Mouse (Mus musculus): Measurements from ENCODE around the gene Gm3404. TPM values are rescaled to one million over a fixed set of nuclear protein-coding genes. Genes with fewer than 3 reads are reported as not detected.
"Not testable (repeated sequence)": the region's sequence is repeated elsewhere in the genome, so short reads cannot be mapped to it uniquely, and the experiment has no call there.

The Gm3404 gene
- not detected in 2 replicates for polyA plus RNA-seq (2015; fragmentation: Nextera tagmentation; extraction: Ambion mirVana)

DNA sequence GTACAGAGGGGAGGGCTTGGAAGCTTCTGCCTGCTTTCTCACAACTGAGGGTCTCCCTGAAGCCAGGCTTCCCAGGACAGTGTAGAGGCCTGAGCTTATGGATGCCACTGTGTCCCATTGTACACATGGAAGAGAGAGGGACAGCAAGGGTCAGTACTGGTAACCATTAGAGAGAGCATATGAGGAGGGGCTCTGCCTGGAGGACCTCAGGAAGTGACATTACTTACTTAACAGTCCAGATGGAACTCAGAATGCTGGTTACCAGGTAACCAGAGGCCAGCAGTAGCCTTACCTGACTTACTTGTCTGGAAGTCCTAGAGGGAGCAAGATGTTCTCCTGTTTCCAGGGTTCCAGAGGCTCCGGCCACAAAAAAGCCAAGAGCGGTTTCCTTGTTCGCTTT is at the start of gene Gm3404:
Gm3404 (plus strand) TSS at position 301 of the 400 bp plus-strand sequence.
- H3K9me3 ChIP-seq; H3K4me2 ChIP-seq; H3K27me3 ChIP-seq; H3K4me1 ChIP-seq (replicated peaks); H3K27ac ChIP-seq (replicated peaks); ATAC-seq (ENCODE audit: low read depth); H3K9ac ChIP-seq; H3K36me3 ChIP-seq; H3K4me3 ChIP-seq: not testable (repeated sequence)
- WGBS: 96% methylated on average over 3 of the region's 3 CpGs

DNA sequence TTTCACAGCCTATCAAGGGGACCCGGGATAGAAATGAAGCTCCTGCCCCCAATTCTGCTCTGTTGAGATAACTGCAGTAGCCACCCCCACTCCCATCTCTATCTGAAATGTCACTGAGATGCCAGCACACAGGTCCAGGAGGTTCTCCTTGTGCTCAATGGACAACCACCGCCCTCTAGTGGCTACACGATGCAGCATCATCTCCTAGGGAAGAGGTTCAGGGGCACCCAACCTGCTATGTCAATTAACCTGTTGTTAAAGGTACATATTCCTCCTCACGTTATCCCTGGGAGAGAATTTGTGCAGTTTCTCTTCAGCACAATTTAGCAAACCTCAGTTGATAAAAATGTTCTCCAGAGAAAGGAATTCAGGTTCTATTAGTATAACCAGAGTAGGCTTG is 46.0 kb upstream of the Gm3404 start:
- not testable (repeated sequence) for ATAC-seq (ENCODE audit: low read depth); H3K4me3 ChIP-seq; H3K36me3 ChIP-seq; H3K27ac ChIP-seq (replicated peaks); H3K4me1 ChIP-seq (replicated peaks); H3K9ac ChIP-seq; H3K27me3 ChIP-seq; H3K4me2 ChIP-seq; H3K9me3 ChIP-seq
- 16% methylated on average over 4 of the region's 4 CpGs for WGBS

- H3K4me3 ChIP-seq; H3K4me1 ChIP-seq (replicated peaks); H3K9ac ChIP-seq; H3K27ac ChIP-seq (replicated peaks); H3K4me2 ChIP-seq; ATAC-seq (ENCODE audit: low read depth); H3K36me3 ChIP-seq; H3K9me3 ChIP-seq; H3K27me3 ChIP-seq: not testable (repeated sequence)
- WGBS: 92% methylated on average over 3 of the region's 3 CpGs
Measured at GRCm38 (mm10) chr5:146481665-146482064, 43.9 kb upstream of the Gm3404 start, which contains the start of gene Gm6408. Gm6408 (plus strand) TSS chr5:146481965.

- not testable (repeated sequence) for H3K36me3 ChIP-seq; H3K27ac ChIP-seq (replicated peaks); ATAC-seq (ENCODE audit: low read depth); H3K4me3 ChIP-seq; H3K9me3 ChIP-seq; H3K27me3 ChIP-seq; H3K4me1 ChIP-seq (replicated peaks); H3K9ac ChIP-seq; H3K4me2 ChIP-seq
- 13% methylated on average over 3 of the region's 4 CpGs for WGBS
Measured at GRCm38 (mm10) chr5:146488959-146489358, 36.6 kb upstream of the Gm3404 start.

DNA sequence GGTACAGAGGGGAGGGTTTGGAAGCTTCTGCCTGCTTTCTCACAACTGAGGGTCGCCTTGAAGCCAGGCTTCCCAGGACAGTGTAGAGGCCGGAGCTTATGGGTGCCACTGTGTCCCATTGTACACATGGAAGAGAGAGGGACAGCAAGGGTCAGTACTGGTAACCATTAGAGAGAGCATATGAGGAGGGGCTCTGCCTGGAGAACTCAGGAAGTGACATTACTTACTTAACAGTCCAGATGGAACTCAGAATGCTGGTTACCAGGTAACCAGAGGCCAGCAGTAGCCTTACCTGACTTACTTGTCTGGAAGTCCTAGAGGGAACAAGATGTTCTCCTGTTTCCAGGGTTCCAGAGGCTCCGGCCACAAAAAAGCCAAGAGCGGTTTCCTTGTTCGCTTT is 34.5 kb upstream of the Gm3404 start, which contains the start of gene Gm6370:
Gm6370 (plus strand) TSS at position 301 of the 400 bp plus-strand sequence.
- not testable (repeated sequence) for H3K4me1 ChIP-seq (replicated peaks); ATAC-seq (ENCODE audit: low read depth); H3K9me3 ChIP-seq; H3K9ac ChIP-seq; H3K27me3 ChIP-seq; H3K4me3 ChIP-seq; H3K36me3 ChIP-seq; H3K4me2 ChIP-seq; H3K27ac ChIP-seq (replicated peaks)
- no CpG with 5 or more reads among the region's 5 CpGs for WGBS

DNA sequence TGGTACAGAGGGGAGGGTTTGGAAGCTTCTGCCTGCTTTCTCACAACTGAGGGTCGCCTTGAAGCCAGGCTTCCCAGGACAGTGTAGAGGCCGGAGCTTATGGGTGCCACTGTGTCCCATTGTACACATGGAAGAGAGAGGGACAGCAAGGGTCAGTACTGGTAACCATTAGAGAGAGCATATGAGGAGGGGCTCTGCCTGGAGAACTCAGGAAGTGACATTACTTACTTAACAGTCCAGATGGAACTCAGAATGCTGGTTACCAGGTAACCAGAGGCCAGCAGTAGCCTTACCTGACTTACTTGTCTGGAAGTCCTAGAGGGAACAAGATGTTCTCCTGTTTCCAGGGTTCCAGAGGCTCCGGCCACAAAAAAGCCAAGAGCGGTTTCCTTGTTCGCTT is 23.5 kb upstream of the Gm3404 start, which contains the start of gene 4930449I24Rik:
4930449I24Rik (plus strand) TSS at position 301 of the 400 bp plus-strand sequence.
- WGBS: no CpG with 5 or more reads among the region's 5 CpGs
- H3K4me3 ChIP-seq; H3K27me3 ChIP-seq; ATAC-seq (ENCODE audit: low read depth); H3K9me3 ChIP-seq; H3K9ac ChIP-seq; H3K4me2 ChIP-seq; H3K4me1 ChIP-seq (replicated peaks); H3K36me3 ChIP-seq; H3K27ac ChIP-seq (replicated peaks): not testable (repeated sequence)

DNA sequence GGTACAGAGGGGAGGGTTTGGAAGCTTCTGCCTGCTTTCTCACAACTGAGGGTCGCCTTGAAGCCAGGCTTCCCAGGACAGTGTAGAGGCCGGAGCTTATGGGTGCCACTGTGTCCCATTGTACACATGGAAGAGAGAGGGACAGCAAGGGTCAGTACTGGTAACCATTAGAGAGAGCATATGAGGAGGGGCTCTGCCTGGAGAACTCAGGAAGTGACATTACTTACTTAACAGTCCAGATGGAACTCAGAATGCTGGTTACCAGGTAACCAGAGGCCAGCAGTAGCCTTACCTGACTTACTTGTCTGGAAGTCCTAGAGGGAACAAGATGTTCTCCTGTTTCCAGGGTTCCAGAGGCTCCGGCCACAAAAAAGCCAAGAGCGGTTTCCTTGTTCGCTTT is 11.8 kb upstream of the Gm3404 start, which contains the start of gene Gm3402:
Gm3402 (plus strand) TSS at position 301 of the 400 bp plus-strand sequence.
- not testable (repeated sequence) for H3K36me3 ChIP-seq

GRCm38 (mm10) chr5:146537347-146537746 is 11.7 kb downstream of the Gm3404 start, which contains the start of gene Gm3409:
Gm3409 (plus strand) TSS chr5:146537647.
- 93% methylated on average over 2 of the region's 3 CpGs for WGBS

More for the DNA sequence above, 11.8 kb upstream of the Gm3404 start, which contains the start of gene Gm3402:
- not testable (repeated sequence) for H3K4me3 ChIP-seq; ATAC-seq (ENCODE audit: low read depth); H3K4me1 ChIP-seq (replicated peaks); H3K9me3 ChIP-seq; H3K27me3 ChIP-seq; H3K27ac ChIP-seq (replicated peaks); H3K9ac ChIP-seq; H3K4me2 ChIP-seq
- WGBS: 71% methylated on average over 2 of the region's 5 CpGs

DNA sequence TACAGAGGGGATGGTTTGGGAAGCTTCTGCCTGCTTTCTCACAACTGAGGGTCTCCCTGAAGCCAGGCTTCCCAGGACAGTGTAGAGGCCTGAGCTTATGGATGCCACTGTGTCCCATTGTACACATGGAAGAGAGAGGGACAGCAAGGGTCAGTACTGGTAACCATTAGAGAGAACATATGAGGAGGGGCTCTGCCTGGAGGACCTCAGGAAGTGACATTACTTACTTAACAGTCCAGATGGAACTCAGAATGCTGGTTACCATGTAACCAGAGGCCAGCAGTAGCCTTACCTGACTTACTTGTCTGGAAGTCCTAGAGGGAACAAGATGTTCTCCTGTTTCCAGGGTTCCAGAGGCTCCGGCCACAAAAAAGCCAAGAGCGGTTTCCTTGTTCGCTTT is 30.2 kb downstream of the Gm3404 start, which contains the start of gene Gm3415:
Gm3415 (plus strand) TSS at position 301 of the 400 bp plus-strand sequence.
- not testable (repeated sequence) for H3K27ac ChIP-seq (replicated peaks); H3K4me2 ChIP-seq; ATAC-seq (ENCODE audit: low read depth); H3K27me3 ChIP-seq; H3K4me3 ChIP-seq; H3K4me1 ChIP-seq (replicated peaks); H3K9ac ChIP-seq; H3K36me3 ChIP-seq; H3K9me3 ChIP-seq
- no CpG with 5 or more reads among the region's 3 CpGs for WGBS

More at GRCm38 (mm10) chr5:146537347-146537746, 11.7 kb downstream of the Gm3404 start, which contains the start of gene Gm3409:
- not testable (repeated sequence) for H3K27me3 ChIP-seq; H3K27ac ChIP-seq (replicated peaks); H3K9ac ChIP-seq; H3K4me2 ChIP-seq; H3K9me3 ChIP-seq; H3K4me3 ChIP-seq; H3K36me3 ChIP-seq; H3K4me1 ChIP-seq (replicated peaks); ATAC-seq (ENCODE audit: low read depth)

DNA sequence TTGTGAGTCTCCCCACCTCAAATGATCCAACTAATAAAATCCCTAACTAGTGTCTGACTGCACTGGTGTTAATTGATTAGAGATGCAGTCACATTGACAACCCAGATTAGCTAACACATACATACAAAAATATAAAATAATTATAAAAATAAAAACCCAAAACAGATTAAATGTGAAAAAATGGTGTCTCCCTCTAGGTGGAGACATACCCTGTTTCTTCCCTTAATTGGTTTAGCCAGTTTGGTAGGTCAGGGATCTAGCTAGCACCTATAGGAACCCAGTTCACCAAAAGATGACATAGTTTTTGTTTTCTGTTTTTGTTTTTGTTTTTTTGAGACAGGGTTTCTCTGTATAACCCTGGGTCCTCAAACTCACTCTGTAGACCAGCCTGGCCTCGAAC is 38.7 kb downstream of the Gm3404 start:
- Histone ChIP-seq H3K9me3 (no peaks in the 10 kb centered on the region), H3K9ac (no peak overlapping the region), H3K36me3 (no peaks in the 10 kb centered on the region), H3K4me2 (no peak overlapping the region), H3K27me3 (no peaks in the 10 kb centered on the region), H3K4me1 (replicated peaks) (no peaks in the 10 kb centered on the region), H3K4me3 (no peak overlapping the region), H3K27ac (replicated peaks) (no peak overlapping the region)
- no peak for ATAC-seq (ENCODE audit: low read depth)
- WGBS: 81% methylated on average over 1 of the region's 1 CpGs

- no peaks in the 10 kb centered on the region for H3K4me1 ChIP-seq (replicated peaks)
Measured at GRCm38 (mm10) chr5:146567054-146567453, 41.5 kb downstream of the Gm3404 start.

DNA sequence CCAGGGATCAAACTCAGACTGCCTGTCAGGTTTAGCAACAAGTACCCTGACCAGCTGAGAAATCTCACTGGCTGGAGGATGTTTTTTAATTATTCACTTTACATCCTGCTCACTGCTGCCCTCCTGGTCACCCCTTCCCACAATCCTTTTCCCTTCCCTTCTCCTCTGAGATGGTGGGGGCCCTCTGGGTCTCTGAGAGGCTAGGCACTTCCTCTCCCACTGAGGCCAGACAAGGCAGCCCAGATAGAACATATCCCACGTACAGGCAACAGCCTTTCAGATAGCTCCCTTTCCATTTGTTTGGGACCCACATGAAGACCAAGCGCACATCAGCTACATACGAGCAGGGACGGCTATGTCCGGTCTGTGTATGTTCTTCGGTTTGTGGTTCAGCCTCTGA is 44.6 kb downstream of the Gm3404 start:
- not testable (repeated sequence) for H3K4me1 ChIP-seq (replicated peaks); H3K27me3 ChIP-seq; H3K36me3 ChIP-seq; H3K4me2 ChIP-seq; H3K27ac ChIP-seq (replicated peaks); H3K4me3 ChIP-seq; H3K9me3 ChIP-seq; H3K9ac ChIP-seq; ATAC-seq (ENCODE audit: low read depth)
- WGBS: 85% methylated on average over 6 of the region's 6 CpGs

More at GRCm38 (mm10) chr5:146567054-146567453, 41.5 kb downstream of the Gm3404 start:
- H3K27me3 ChIP-seq: no peaks in the 10 kb centered on the region
- 58% methylated on average over 4 of the region's 4 CpGs for WGBS
- no peaks in the 10 kb centered on the region for H3K36me3 ChIP-seq
- 0 out of 2 replicates have a peak, but pooled peaks have one; percentile 11 for ATAC-seq (ENCODE audit: low read depth)
- no peak overlapping the region for H3K9ac ChIP-seq
- H3K9me3 ChIP-seq: no peaks in the 10 kb centered on the region
- H3K27ac ChIP-seq (replicated peaks): no peak overlapping the region
- H3K4me3 ChIP-seq: no peak overlapping the region
- H3K4me2 ChIP-seq: no peak overlapping the region

All from neural tube, embryonic 13.5 days (tissue).